Mouse (Mus musculus): ENCODE results near the gene Bscl2.

DNA sequence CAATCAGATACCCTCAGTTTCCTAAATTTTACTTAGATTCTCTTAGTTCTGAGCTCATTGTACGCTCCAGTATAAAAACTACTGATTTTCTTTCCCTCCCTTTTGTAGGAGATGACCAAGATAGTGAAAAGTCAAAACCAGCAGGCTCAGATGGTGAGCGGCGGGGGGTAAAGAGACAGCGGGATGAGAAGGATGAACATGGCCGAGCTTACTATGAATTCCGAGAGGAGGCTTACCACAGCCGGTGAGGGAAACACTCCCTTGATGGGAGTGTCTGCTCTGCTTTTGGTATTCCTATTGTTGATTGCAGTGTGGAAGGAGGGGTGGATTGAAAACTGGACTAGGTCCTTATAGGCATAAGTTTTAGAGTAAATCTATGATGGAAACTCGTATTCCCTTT, 14.6 kb upstream of the Bscl2 start:
- no peak for TF ChIP-seq ZC3H11A (IDR thresholded peaks at IDR 0.05; ENCODE audit: borderline replicate concordance, low read depth, low read length)
- no peak for TF ChIP-seq HCFC1 (IDR thresholded peaks at IDR 0.05; ENCODE audit: borderline replicate concordance, insufficient read depth, low read length)
- no peak for TF ChIP-seq CHD2 (IDR thresholded peaks at IDR 0.05; ENCODE audit: low read depth, low read length)
- TF ChIP-seq ZNF384 (IDR thresholded peaks at IDR 0.05; ENCODE audit: low read depth, low read length): no peak
